25 mouse cellular contexts compared by ENCODE assay signal in the genomic region with DNA sequence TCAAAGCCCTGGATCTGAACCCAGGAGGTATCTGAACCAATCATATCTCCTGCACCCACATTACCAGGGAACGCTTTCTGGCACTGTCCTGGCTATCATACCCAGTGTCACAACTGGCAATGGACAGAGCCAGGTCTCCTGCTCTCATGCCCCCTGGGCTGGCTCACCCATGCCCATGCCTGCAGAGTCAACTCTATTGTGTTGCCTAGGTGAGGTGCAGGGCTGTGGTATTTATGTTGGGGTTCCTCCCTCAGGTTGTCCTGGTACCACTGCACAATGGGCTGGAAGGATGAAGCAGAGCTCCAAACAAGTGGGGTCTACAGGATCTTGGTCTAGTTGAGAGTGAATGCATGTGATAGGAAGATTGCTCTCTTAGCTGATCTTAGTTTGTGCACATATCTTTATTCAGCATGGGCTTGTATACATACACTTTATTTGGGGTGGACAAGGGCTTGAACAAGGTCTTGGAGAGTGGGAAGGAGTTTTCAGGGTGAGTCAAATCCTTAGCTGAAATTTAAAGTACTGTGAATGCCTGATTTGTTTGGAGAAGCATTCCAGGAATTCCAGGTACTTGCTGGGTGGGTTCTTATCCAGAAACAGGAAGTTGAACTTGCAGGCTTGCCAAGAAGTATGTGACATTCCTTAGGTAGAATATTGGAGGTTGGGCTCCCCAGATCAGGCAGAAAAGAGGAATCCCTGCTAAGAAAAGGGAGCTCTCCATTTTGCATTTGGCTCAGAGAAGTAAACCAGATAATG.
DNase-seq lines count a peak whose midpoint lies in the region; ATAC-seq and TF ChIP-seq lines count a peak whose summit lies in the region.
"Had no signal": no experiment of that assay in that cellular context is flagged by ENCODE, and none has a peak within 500 bp of the region (broad histone marks: within the 10 kb centered on the region; RNA-seq: fewer than 3 reads in every experiment).

No protein-coding gene starts in this region.

- DNase-seq in kidney, adult 2 months, result peak; percentile 7
- no peak for DNase-seq in kidney, adult 18-20 months
- DNase-seq in lung, embryonic 14.5 days, result peak; percentile 25
- DNase-seq in lung, postnatal 14 days, result no peak
- peak; percentile 1 for DNase-seq in mesoderm, embryonic 11.5 days (ENCODE audit: low read depth, low spot score)
- no peak for DNase-seq in cerebellum, adult 18-20 months
- DNase-seq: adrenal gland, postnatal 25 days; cerebellum, adult 11-12 months; cerebellum, postnatal 10 days; gastrocnemius, postnatal 36 days; heart, adult 18-20 months; heart, postnatal 36 days; liver, postnatal 0 days; midbrain, embryonic 14.5 days; thymus, postnatal 4 days had no signal

- WGBS in kidney, adult 2 months, result 75% methylated on average over 1 of the region's 1 CpGs
- WGBS in lung, embryonic 14.5 days, result 100% methylated on average over 1 of the region's 1 CpGs
- 87% methylated on average over 1 of the region's 1 CpGs for WGBS in lung, embryonic 16.5 days

- H3K4me1 ChIP-seq in kidney, adult 2 months (ENCODE audit: control insufficient read depth, insufficient read depth, low read length), result no peaks in the 10 kb centered on the region
- H3K4me1 ChIP-seq in lung, embryonic 14.5 days (ENCODE audit: insufficient read depth), result no peaks in the 10 kb centered on the region
- H3K4me1 ChIP-seq in lung, embryonic 16.5 days (replicated peaks; ENCODE audit: control insufficient read depth, insufficient read depth, low read length), result no peaks in the 10 kb centered on the region
- H3K4me1 ChIP-seq: forebrain, embryonic 15.5 days; hindbrain, embryonic 13.5 days; limb, embryonic 13.5 days had no signal

- no peak overlapping the region for H3K4me2 ChIP-seq in lung, embryonic 14.5 days
- no peak overlapping the region for H3K4me2 ChIP-seq in lung, embryonic 16.5 days (ENCODE audit: low read depth, low read length)
- H3K4me2 ChIP-seq: forebrain, embryonic 15.5 days; heart, embryonic 11.5 days; hindbrain, embryonic 13.5 days; limb, embryonic 13.5 days; liver, embryonic 11.5 days had no signal

- H3K4me3 ChIP-seq in kidney, adult 2 months (ENCODE audit: insufficient read depth, low read depth, low read length), result no peak overlapping the region
- H3K4me3 ChIP-seq in lung, embryonic 14.5 days (ENCODE audit: low read depth, low read length), result no peak overlapping the region
- H3K4me3 ChIP-seq in lung, embryonic 16.5 days (ENCODE audit: low read length), result no peak overlapping the region
- H3K4me3 ChIP-seq: forebrain, embryonic 15.5 days; hindbrain, embryonic 13.5 days; layer of hippocampus, adult 2 months; left cerebral cortex, adult 2 months; limb, embryonic 13.5 days had no signal

- ATAC-seq in lung, embryonic 14.5 days (ENCODE audit: insufficient read depth), result peak; percentile 63; the same call in 1 of the 2 replicates
- ATAC-seq in lung, embryonic 16.5 days (ENCODE audit: low read depth), result peak; percentile 88
- ATAC-seq in megakaryocyte-erythroid progenitor cell, adult 5-6 weeks (replicated peaks; ENCODE audit: low FRiP score, low TSS enrichment, poor library complexity, severe bottlenecking), result no peak
- ATAC-seq: forebrain, embryonic 15.5 days; intestine, postnatal 0 days; liver, postnatal 0 days had no signal

- no peaks in the 10 kb centered on the region for H3K27me3 ChIP-seq in kidney, adult 2 months (replicated peaks; ENCODE audit: control insufficient read depth, insufficient read depth, low read length)
- no peaks in the 10 kb centered on the region for H3K27me3 ChIP-seq in lung, embryonic 14.5 days (ENCODE audit: insufficient read depth, low read length)
- H3K27me3 ChIP-seq in lung, embryonic 16.5 days (ENCODE audit: control insufficient read depth, insufficient read depth, low read depth, low read length), result no peaks in the 10 kb centered on the region
- H3K27me3 ChIP-seq: forebrain, embryonic 15.5 days; hindbrain, embryonic 13.5 days; limb, embryonic 13.5 days had no signal

- no peaks in the 10 kb centered on the region for H3K9me3 ChIP-seq in lung, embryonic 14.5 days (ENCODE audit: low read depth, low read length)
- H3K9me3 ChIP-seq in lung, embryonic 16.5 days (ENCODE audit: control insufficient read depth, low read length), result no peaks in the 10 kb centered on the region
- H3K9me3 ChIP-seq: forebrain, embryonic 15.5 days; hindbrain, embryonic 13.5 days; limb, embryonic 13.5 days had no signal

- H3K9ac ChIP-seq in lung, embryonic 14.5 days, result no peak overlapping the region
- no peak overlapping the region for H3K9ac ChIP-seq in lung, embryonic 16.5 days (ENCODE audit: low read length)
- H3K9ac ChIP-seq: forebrain, embryonic 15.5 days; hindbrain, embryonic 13.5 days; limb, embryonic 13.5 days; liver, postnatal 0 days had no signal

- peak overlapping the region; percentile 16; the same call in 1 of the 2 replicates for H3K27ac ChIP-seq in kidney, adult 2 months (ENCODE audit: insufficient read depth, low read depth, low read length)
- peak overlapping the region; percentile 50; the same call in 1 of the 2 replicates for H3K27ac ChIP-seq in lung, embryonic 14.5 days (ENCODE audit: low read depth)
- peak overlapping the region; percentile 69 for H3K27ac ChIP-seq in lung, embryonic 16.5 days (ENCODE audit: low read length)
- H3K27ac ChIP-seq: forebrain, embryonic 15.5 days; hindbrain, embryonic 13.5 days; layer of hippocampus, adult 2 months; left cerebral cortex, adult 2 months; limb, embryonic 13.5 days had no signal

- TF ChIP-seq CTCF in kidney, adult 2 months (conservative IDR thresholded peaks at IDR 0.05; ENCODE audit: insufficient read depth, insufficient read length, low read depth, low read length), result no peak
- TF ChIP-seq CTCF in lung, embryonic 14.5 days (IDR thresholded peaks at IDR 0.05; ENCODE audit: low read depth), result no peak

- no peaks in the 10 kb centered on the region for H3K36me3 ChIP-seq in kidney, adult 2 months (ENCODE audit: control insufficient read depth, insufficient read depth, low read length)
- no peaks in the 10 kb centered on the region for H3K36me3 ChIP-seq in lung, embryonic 14.5 days (ENCODE audit: insufficient read depth)
- H3K36me3 ChIP-seq in lung, embryonic 16.5 days (ENCODE audit: control insufficient read depth, insufficient read depth, low read length), result no peaks in the 10 kb centered on the region
- H3K36me3 ChIP-seq: forebrain, embryonic 15.5 days; hindbrain, embryonic 13.5 days; limb, embryonic 13.5 days had no signal

- TF ChIP-seq POLR2A in kidney, adult 2 months (IDR thresholded peaks at IDR 0.05; ENCODE audit: low read depth, low read length), result no peak

Comparison
In these comparisons a context has a peak if more than half of its experiments do, and no peak if none do; other contexts are left out.
1. DNase-seq: peak in kidney, adult 2 months (single experiment), lung, embryonic 14.5 days (single experiment) and mesoderm, embryonic 11.5 days (single experiment); none in kidney, adult 18-20 months (single experiment), lung, postnatal 14 days (single experiment) and cerebellum, adult 18-20 months (0 of 2).
2. H3K27ac ChIP-seq: peak in every context shown above with its lines; median percentile 69 in lung, embryonic 16.5 days; 50 in lung, embryonic 14.5 days; 16 in kidney, adult 2 months.